Mouse (Mus musculus): Measurements from ENCODE around the gene Arid5a.

GRCm38 (mm10) chr1:36296466-36297149, 10.9 kb upstream of the Arid5a start:
- TF ChIP-seq EP300 (IDR thresholded peaks at IDR 0.05; ENCODE audit: insufficient read depth, low read depth, low read length) (no peak), POLR2A (IDR thresholded peaks at IDR 0.05; ENCODE audit: insufficient read depth, low read length) (no peak), CTCF (IDR thresholded peaks at IDR 0.05; ENCODE audit: low read depth, low read length) (no peak)

Data from ES-Bruce4 (cell line).